In genomic region chr1:153677635-153678034, GRCm38 (mm10) we compare ENCODE assay signal across 16 mouse cellular contexts. TPM values are rescaled to one million over a fixed set of nuclear protein-coding genes. Genes with fewer than 3 reads are reported as not detected.
"Had no signal": no experiment of that assay in that cellular context is flagged by ENCODE, and none has a peak within 500 bp of the region (broad histone marks: within the 10 kb centered on the region; RNA-seq: fewer than 3 reads in every experiment).

No protein-coding gene starts in this region.

- H3K27ac ChIP-seq: limb, embryonic 10.5 days; liver, embryonic 15.5 days; midbrain, embryonic 15.5 days; neural tube, embryonic 13.5 days; stomach, embryonic 15.5 days had no signal

- H3K36me3 ChIP-seq: limb, embryonic 10.5 days; liver, embryonic 15.5 days; midbrain, embryonic 15.5 days; stomach, embryonic 15.5 days had no signal

- H3K4me1 ChIP-seq: liver, embryonic 15.5 days had no signal

- H3K4me2 ChIP-seq: liver, embryonic 11.5 days; liver, embryonic 15.5 days; midbrain, embryonic 15.5 days; neural tube, embryonic 13.5 days; stomach, embryonic 15.5 days had no signal

- H3K27me3 ChIP-seq: liver, embryonic 15.5 days; midbrain, embryonic 15.5 days; neural tube, embryonic 13.5 days; stomach, embryonic 15.5 days had no signal

- H3K4me3 ChIP-seq: limb, embryonic 10.5 days; liver, embryonic 15.5 days; midbrain, embryonic 15.5 days; neural tube, embryonic 13.5 days; stomach, embryonic 15.5 days had no signal

- DNase-seq: kidney, adult 8-10 months; kidney, postnatal 25 days; layer of hippocampus, adult 9-11 months; lung, adult 2 months; lung, postnatal 36 days; retina, postnatal 1 day; right cerebral cortex, postnatal 4 days; spleen, adult 18-20 months; thymus, postnatal 25 days had no signal

RNA-seq across cellular contexts. Expression of gene Rgs8, which starts 24.8 kb away (rescaled TPM):
- total RNA-seq: monocyte, adult 5-6 weeks had no signal
